Mouse (Mus musculus): ENCODE data around the gene Cdh15. TPM values are rescaled to one million over a fixed set of nuclear protein-coding genes. Genes with fewer than 3 reads are reported as not detected.

The Cdh15 gene
- total and polyA plus RNA-seq, 3 experiments = 0.72 to 0.95 (median 0.79) TPM

- no peak for DNase-seq
Measured at GRCm38 (mm10) chr8:122836696-122837095, 11.1 kb upstream of the Cdh15 start.

- DNase-seq = no peak
Measured at GRCm38 (mm10) chr8:122844161-122844560, 3.6 kb upstream of the Cdh15 start.

- peak; percentile 26 for DNase-seq
Measured at GRCm38 (mm10) chr8:122845662-122846061, 2.1 kb upstream of the Cdh15 start.

- DNase-seq = no peak
Measured at GRCm38 (mm10) chr8:122849152-122849910, 1.6 kb downstream of the Cdh15 start.

GRCm38 (mm10) chr8:122850641-122851240, 3.0 kb downstream of the Cdh15 start:
- peak; percentile 21 for DNase-seq

GRCm38 (mm10) chr8:122851692-122852545, 4.2 kb downstream of the Cdh15 start:
- peak; percentile 77 for DNase-seq

GRCm38 (mm10) chr8:122852546-122852905, 4.8 kb downstream of the Cdh15 start:
- no peak for DNase-seq

GRCm38 (mm10) chr8:122853340-122853771, 5.6 kb downstream of the Cdh15 start:
- DNase-seq = peak; percentile 30

GRCm38 (mm10) chr8:122854388-122854787, 6.6 kb downstream of the Cdh15 start:
- DNase-seq = no peak

- DNase-seq = no peak
Measured at GRCm38 (mm10) chr8:122855123-122855522, 7.4 kb downstream of the Cdh15 start.

GRCm38 (mm10) chr8:122856288-122856687, 8.5 kb downstream of the Cdh15 start:
- DNase-seq = no peak

- DNase-seq = no peak
Measured at GRCm38 (mm10) chr8:122859843-122860242, 12.1 kb downstream of the Cdh15 start.

- DNase-seq = no peak
Measured at GRCm38 (mm10) chr8:122864719-122865129, 17.0 kb downstream of the Cdh15 start.

- DNase-seq = no peak
Measured at GRCm38 (mm10) chr8:122865441-122865840, 17.7 kb downstream of the Cdh15 start.

GRCm38 (mm10) chr8:122866231-122866630, 18.5 kb downstream of the Cdh15 start:
- DNase-seq = no peak

GRCm38 (mm10) chr8:122867982-122868381, 20.2 kb downstream of the Cdh15 start:
- DNase-seq = no peak

- DNase-seq = no peak
Measured at GRCm38 (mm10) chr8:122870377-122870863, 22.7 kb downstream of the Cdh15 start.

GRCm38 (mm10) chr8:122871663-122872062, 23.9 kb downstream of the Cdh15 start:
- no peak for DNase-seq

GRCm38 (mm10) chr8:122873171-122873570, 25.4 kb downstream of the Cdh15 start:
- DNase-seq = no peak

- no peak for DNase-seq
Measured at GRCm38 (mm10) chr8:122875186-122875585, 27.4 kb downstream of the Cdh15 start.

GRCm38 (mm10) chr8:122878231-122878630, 30.5 kb downstream of the Cdh15 start:
- no peak for DNase-seq

- no peak for DNase-seq
Measured at GRCm38 (mm10) chr8:122880302-122880701, 32.5 kb downstream of the Cdh15 start.

- DNase-seq = no peak
Measured at GRCm38 (mm10) chr8:122883671-122884070, 35.9 kb downstream of the Cdh15 start.
